Mouse (Mus musculus): ENCODE data around the gene Tpm1. TPM values are rescaled to one million over a fixed set of nuclear protein-coding genes. Genes with fewer than 3 reads are reported as not detected.

Gene Tpm1
- 818 TPM for polyA plus RNA-seq (2014; fragmentation: Illumina TruSeq; extraction: RNeasy Lipid Tissue Mini Kit (QIAGEN cat#74804))

DNA sequence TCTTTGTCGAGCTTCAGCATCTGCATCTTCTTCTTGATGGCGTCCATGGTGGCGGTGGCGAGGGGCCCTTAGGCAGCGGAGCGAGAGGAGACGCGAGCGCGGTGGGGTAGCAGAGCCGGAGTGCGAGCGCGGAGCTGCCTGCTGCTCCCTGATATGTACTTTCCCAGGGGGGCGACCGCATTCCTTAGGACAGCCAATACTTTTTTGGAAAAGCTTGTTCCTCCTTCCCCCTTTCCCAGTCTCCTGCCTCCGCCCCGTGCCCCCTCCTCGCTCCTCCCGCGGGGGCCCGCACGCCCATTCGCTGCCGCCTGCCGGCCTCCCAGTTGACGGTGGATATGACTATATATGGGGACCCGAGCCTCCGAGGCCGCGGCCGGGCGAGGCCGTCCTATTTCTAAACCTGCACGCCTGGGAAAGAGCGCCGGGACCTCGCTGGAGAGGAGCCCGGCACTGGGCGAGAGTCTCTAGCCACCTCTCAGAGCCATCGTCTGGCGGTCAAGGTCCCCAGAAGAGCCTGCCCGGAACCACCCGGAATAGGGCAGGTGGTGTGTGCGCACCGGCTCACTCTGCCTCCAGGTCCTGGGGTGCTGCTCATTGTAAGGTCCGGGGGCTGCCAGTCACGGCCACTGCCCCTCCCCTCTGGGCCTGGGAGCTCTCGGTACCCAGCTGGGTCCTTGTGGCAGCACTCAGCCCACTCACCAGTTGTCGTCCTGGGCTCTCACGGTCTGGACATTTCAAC is at the start of gene Tpm1:
Gene Tpm1, minus strand, starts transcription at position 321 of the 739 bp plus-strand sequence.

DNA sequence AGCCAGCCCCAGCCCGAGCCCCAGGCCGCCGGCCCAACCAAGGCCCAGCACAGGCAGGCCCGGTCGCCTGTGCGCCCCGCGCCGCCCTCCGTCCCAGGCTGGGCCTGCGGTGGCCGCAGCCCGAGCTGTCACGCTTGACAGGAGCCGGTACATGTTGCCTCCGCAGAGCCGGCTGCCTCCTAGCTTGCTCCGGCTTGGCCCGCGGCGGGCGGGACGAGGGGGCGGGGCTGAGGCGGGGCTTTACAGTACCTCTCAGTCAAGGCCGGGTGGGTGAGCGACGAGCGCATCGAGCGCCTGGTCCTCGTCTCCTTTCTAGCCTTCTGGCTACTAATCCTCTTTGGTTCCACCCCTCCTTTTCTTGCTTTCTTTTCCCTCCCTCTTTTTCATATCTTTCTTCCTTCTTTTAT is 74.0 kb downstream of the Tpm1 start, which contains the start of gene Lactb:
Gene Lactb, minus strand, starts transcription at position 246 of the 407 bp plus-strand sequence.

Other genes with a start within 250 kb of the Tpm1 start
- 8.3 TPM for gene Aph1c, start 214.7 kb downstream of the Tpm1 start, polyA plus RNA-seq (2014; fragmentation: Illumina TruSeq; extraction: RNeasy Lipid Tissue Mini Kit (QIAGEN cat#74804))
- gene Rab8b, start 129.7 kb downstream of the Tpm1 start, polyA plus RNA-seq (2014; fragmentation: Illumina TruSeq; extraction: RNeasy Lipid Tissue Mini Kit (QIAGEN cat#74804)) = 93.7 TPM
- 438 TPM for gene Rps27l, start 103.3 kb downstream of the Tpm1 start, polyA plus RNA-seq (2014; fragmentation: Illumina TruSeq; extraction: RNeasy Lipid Tissue Mini Kit (QIAGEN cat#74804))
- gene Lactb, start 73.9 kb downstream of the Tpm1 start, polyA plus RNA-seq (2014; fragmentation: Illumina TruSeq; extraction: RNeasy Lipid Tissue Mini Kit (QIAGEN cat#74804)) = 11.4 TPM

Measured in ovary, adult 10 weeks (tissue).